Mouse (Mus musculus): ENCODE data around the gene Krt16.
"Not testable (repeated sequence)": the region's sequence is repeated elsewhere in the genome, so short reads cannot be mapped to it uniquely, and the experiment has no call there.

- TF ChIP-seq CTCF (IDR thresholded peaks at IDR 0.05; ENCODE audit: borderline replicate concordance, control insufficient read depth, extremely low read depth, insufficient read depth, low read length, poor library complexity); POLR2A (IDR thresholded peaks at IDR 0.05; ENCODE audit: control insufficient read depth, extremely low read depth, insufficient read depth, low read length, poor library complexity): not testable (repeated sequence)
These were observed 2.2 kb downstream of the Krt16 start for GRCm38 (mm10) chr11:100246471-100246870.
